Mouse (Mus musculus): ENCODE measurements around the gene Gimap4. TPM values are rescaled to one million over a fixed set of nuclear protein-coding genes. Genes with fewer than 3 reads are reported as not detected.

Gene Gimap4
- total RNA-seq (2014; rRNA removed) (0.66 and 0.77 TPM in 2 replicates), polyA plus RNA-seq (2015; fragmentation: Nextera tagmentation; extraction: Ambion mirVana) (0.25 and 0.48 TPM in 2 replicates)

GRCm38 (mm10) chr6:48684319-48684718 lies at the start of gene Gimap4:
Gimap4 (plus strand) TSS chr6:48684549.
- Histone ChIP-seq H3K27me3 (ENCODE audit: insufficient read depth, low read length) (no peaks in the 10 kb centered on the region), H3K36me3 (ENCODE audit: insufficient read depth, low read length) (no peaks in the 10 kb centered on the region), H3K27ac (ENCODE audit: low read depth, low read length) (no peak within 1 kb of the TSS), H3K4me3 (ENCODE audit: low read depth, low read length) (no peak within 1 kb of the TSS), H3K9me3 (ENCODE audit: low read length) (no peaks in the 10 kb centered on the region), H3K4me1 (ENCODE audit: insufficient read depth, low read length) (no peaks in the 10 kb centered on the region), H3K4me2 (ENCODE audit: low read depth, low read length, poor library complexity, severe bottlenecking) (no peak within 1 kb of the TSS), H3K9ac (replicated peaks; ENCODE audit: low read length, poor library complexity, severe bottlenecking) (no peak within 1 kb of the TSS)
- no peak for TF ChIP-seq CTCF (IDR thresholded peaks at IDR 0.05)
- DNase-seq (ENCODE audit: low spot score) (no peak), ATAC-seq (ENCODE audit: low FRiP score) (no peak)
- WGBS, result 74% methylated on average over 5 of the region's 5 CpGs

GRCm38 (mm10) chr6:48635105-48635504 lies 49.2 kb upstream of the Gimap4 start:
- Histone ChIP-seq H3K9me3 (ENCODE audit: low read length) (no peaks in the 10 kb centered on the region), H3K4me1 (ENCODE audit: insufficient read depth, low read length) (no peaks in the 10 kb centered on the region), H3K27me3 (ENCODE audit: insufficient read depth, low read length) (no peaks in the 10 kb centered on the region), H3K9ac (replicated peaks; ENCODE audit: low read length, poor library complexity, severe bottlenecking) (no peak overlapping the region), H3K36me3 (ENCODE audit: insufficient read depth, low read length) (peaks cover 2% of the 10 kb centered on the region; the same call in 1 of the 2 replicates), H3K4me2 (ENCODE audit: low read depth, low read length, poor library complexity, severe bottlenecking) (no peak overlapping the region), H3K4me3 (ENCODE audit: low read depth, low read length) (no peak overlapping the region), H3K27ac (ENCODE audit: low read depth, low read length) (no peak overlapping the region)
- ATAC-seq (ENCODE audit: low FRiP score) (no peak), DNase-seq (ENCODE audit: low spot score) (no peak)
- WGBS, result 92% methylated on average over 2 of the region's 2 CpGs
- TF ChIP-seq CTCF (IDR thresholded peaks at IDR 0.05), result no peak

DNA sequence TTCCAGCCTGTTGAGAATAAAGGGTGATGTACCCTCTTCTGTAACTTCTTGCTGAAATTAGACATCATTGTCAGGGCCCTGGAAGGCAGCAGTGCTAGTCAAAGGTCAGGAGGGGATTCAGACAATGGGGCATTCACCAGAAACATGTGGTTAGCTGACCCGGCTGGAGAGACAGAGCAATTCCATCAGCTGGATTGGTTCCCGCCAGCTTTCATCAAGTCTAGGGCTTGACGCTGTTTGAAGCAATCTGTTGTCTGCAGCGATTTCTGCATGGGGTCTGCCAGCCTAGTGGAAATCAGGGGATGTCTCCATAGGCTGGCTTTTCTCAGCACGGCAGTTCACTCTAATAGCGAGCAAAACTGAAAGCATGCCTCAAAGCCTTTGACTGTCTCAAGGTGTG lies 47.8 kb upstream of the Gimap4 start:
- Histone ChIP-seq H3K4me2 (ENCODE audit: low read depth, low read length, poor library complexity, severe bottlenecking) (no peak overlapping the region), H3K36me3 (ENCODE audit: insufficient read depth, low read length) (peaks cover 2% of the 10 kb centered on the region; the same call in 1 of the 2 replicates), H3K4me1 (ENCODE audit: insufficient read depth, low read length) (no peaks in the 10 kb centered on the region), H3K4me3 (ENCODE audit: low read depth, low read length) (no peak overlapping the region), H3K9me3 (ENCODE audit: low read length) (no peaks in the 10 kb centered on the region), H3K9ac (replicated peaks; ENCODE audit: low read length, poor library complexity, severe bottlenecking) (no peak overlapping the region), H3K27me3 (ENCODE audit: insufficient read depth, low read length) (no peaks in the 10 kb centered on the region), H3K27ac (ENCODE audit: low read depth, low read length) (no peak overlapping the region)
- no peak for TF ChIP-seq CTCF (IDR thresholded peaks at IDR 0.05)
- no peak for ATAC-seq (ENCODE audit: low FRiP score)
- 52% methylated on average over 6 of the region's 6 CpGs for whole genome bisulfite sequencing
- DNase-seq (ENCODE audit: low spot score), result no peak

- WGBS, result 65% methylated on average over 6 of the region's 6 CpGs
These were observed 46.4 kb upstream of the Gimap4 start for GRCm38 (mm10) chr6:48637811-48638500.

DNA sequence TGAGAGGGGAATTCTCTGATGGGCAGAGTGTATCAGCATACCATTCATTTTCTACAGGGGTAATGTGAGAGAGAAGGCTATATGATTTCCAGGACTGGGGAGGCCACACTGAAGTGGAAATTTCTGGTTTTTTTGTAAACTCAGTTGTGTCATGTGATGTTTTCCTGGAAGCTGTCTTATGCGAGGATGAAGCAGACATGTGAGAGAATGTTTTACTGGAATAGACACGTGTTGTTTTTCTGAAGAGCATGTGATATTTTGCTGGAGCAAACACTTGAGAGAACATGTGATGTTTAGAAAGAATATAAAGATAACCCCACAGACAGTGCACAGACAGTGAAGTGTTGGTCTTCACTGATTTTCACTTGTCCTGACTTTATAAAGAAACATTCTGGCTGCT lies 45.8 kb upstream of the Gimap4 start:
- H3K9ac ChIP-seq (replicated peaks; ENCODE audit: low read length, poor library complexity, severe bottlenecking), result no peak overlapping the region
- H3K27me3 ChIP-seq (ENCODE audit: insufficient read depth, low read length), result no peaks in the 10 kb centered on the region
- no peaks in the 10 kb centered on the region for H3K4me1 ChIP-seq (ENCODE audit: insufficient read depth, low read length)
- no peaks in the 10 kb centered on the region for H3K9me3 ChIP-seq (ENCODE audit: low read length)
- ATAC-seq (ENCODE audit: low FRiP score) (no peak), DNase-seq (ENCODE audit: low spot score) (no peak)
- no peak for TF ChIP-seq CTCF (IDR thresholded peaks at IDR 0.05)
- H3K36me3 ChIP-seq (ENCODE audit: insufficient read depth, low read length), result no peaks in the 10 kb centered on the region
- WGBS, result 70% methylated on average over 2 of the region's 2 CpGs
- no peak overlapping the region for H3K27ac ChIP-seq (ENCODE audit: low read depth, low read length)
- H3K4me2 ChIP-seq (ENCODE audit: low read depth, low read length, poor library complexity, severe bottlenecking), result no peak overlapping the region
- no peak overlapping the region for H3K4me3 ChIP-seq (ENCODE audit: low read depth, low read length)

More at GRCm38 (mm10) chr6:48637811-48638500, 46.4 kb upstream of the Gimap4 start:
- no peak overlapping the region for H3K27ac ChIP-seq (ENCODE audit: low read depth, low read length)
- H3K4me3 ChIP-seq (ENCODE audit: low read depth, low read length), result no peak overlapping the region
- no peak overlapping the region for H3K4me2 ChIP-seq (ENCODE audit: low read depth, low read length, poor library complexity, severe bottlenecking)
- no peaks in the 10 kb centered on the region for H3K36me3 ChIP-seq (ENCODE audit: insufficient read depth, low read length)
- TF ChIP-seq CTCF (IDR thresholded peaks at IDR 0.05), result no peak
- no peaks in the 10 kb centered on the region for H3K27me3 ChIP-seq (ENCODE audit: insufficient read depth, low read length)
- H3K9me3 ChIP-seq (ENCODE audit: low read length), result no peaks in the 10 kb centered on the region
- no peaks in the 10 kb centered on the region for H3K4me1 ChIP-seq (ENCODE audit: insufficient read depth, low read length)
- no peak overlapping the region for H3K9ac ChIP-seq (replicated peaks; ENCODE audit: low read length, poor library complexity, severe bottlenecking)
- DNase-seq (ENCODE audit: low spot score) (no peak), ATAC-seq (ENCODE audit: low FRiP score) (no peak)

DNA sequence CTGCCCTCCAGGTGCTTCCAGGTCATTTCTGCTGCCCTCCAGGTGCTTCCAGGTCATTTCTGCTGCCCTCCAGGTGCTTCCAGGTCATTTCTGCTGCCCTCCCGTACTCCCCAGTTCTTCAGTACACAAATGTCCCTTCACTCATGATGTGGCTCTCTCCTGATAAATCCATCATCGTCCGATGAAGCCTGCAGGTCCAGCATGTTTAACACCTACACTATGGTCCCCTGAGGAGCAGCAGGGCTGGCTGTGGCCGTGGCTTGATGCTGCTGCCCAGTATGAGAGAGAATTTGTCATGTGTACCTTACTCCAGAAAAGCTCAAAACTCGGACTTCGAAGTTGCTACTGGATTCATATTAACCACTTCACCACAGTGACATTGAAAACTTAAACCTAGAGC lies 43.0 kb upstream of the Gimap4 start:
- 72% methylated on average over 6 of the region's 6 CpGs for WGBS
- Histone ChIP-seq H3K27me3 (ENCODE audit: insufficient read depth, low read length) (peaks cover 5% of the 10 kb centered on the region; the same call in 1 of the 2 replicates), H3K9me3 (ENCODE audit: low read length) (no peaks in the 10 kb centered on the region), H3K27ac (ENCODE audit: low read depth, low read length) (no peak overlapping the region), H3K4me3 (ENCODE audit: low read depth, low read length) (no peak overlapping the region), H3K9ac (replicated peaks; ENCODE audit: low read length, poor library complexity, severe bottlenecking) (no peak overlapping the region), H3K4me2 (ENCODE audit: low read depth, low read length, poor library complexity, severe bottlenecking) (no peak overlapping the region), H3K36me3 (ENCODE audit: insufficient read depth, low read length) (no peaks in the 10 kb centered on the region), H3K4me1 (ENCODE audit: insufficient read depth, low read length) (no peaks in the 10 kb centered on the region)
- DNase-seq (ENCODE audit: low spot score) (no peak), ATAC-seq (ENCODE audit: low FRiP score) (no peak)
- TF ChIP-seq CTCF (IDR thresholded peaks at IDR 0.05), result no peak
